Mouse (Mus musculus) ES-CJ7 (cell line): Measurements from ENCODE around the gene Pxdc1.

ENCODE experiments used
- DNase-seq: peaks from one replicate; pipeline ENCODE4 v3.0.0; 2011; ENCODE audit warnings: low read depth, low spot score

Gene Pxdc1

DNA sequence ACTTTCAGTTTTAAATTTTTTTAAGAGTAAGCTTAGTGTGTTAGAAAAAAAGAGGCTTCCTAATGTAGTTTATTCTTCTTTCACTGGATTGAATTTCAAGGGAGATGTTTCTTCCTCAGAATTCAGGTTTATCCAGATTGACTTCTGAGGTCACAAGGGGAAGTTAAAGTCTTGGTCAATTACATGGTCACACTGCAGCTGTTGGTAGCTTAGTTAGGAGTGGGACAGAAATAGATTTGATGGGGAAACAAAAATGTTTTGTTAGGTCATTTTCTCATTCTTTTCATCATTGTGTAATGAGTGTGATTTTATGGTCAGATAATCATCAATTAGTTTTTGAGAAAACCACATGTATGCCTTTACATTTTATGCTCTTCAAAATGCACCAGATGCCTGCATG is 56.5 kb downstream of the Pxdc1 start:
- DNase-seq, result no peak
